Mouse (Mus musculus) olfactory bulb, adult 2 months (tissue): ENCODE results near the gene Ap2a1.

ENCODE experiments used
- CTCF ChIP-seq: fragments of 200-500 bp; IDR thresholded peaks from 2 replicates; pipeline ENCODE4 v1.5.1; 2012; ENCODE audit warnings: low read depth, mild to moderate bottlenecking, low read length, moderate library complexity; ENCODE audit not compliant: insufficient read depth
- POLR2A ChIP-seq: fragments of 200-500 bp; IDR thresholded peaks from 2 replicates; pipeline ENCODE4 v1.6.1; 2012; ENCODE audit warnings: mild to moderate bottlenecking, low read depth, low read length, moderate library complexity; ENCODE audit not compliant: insufficient read depth

- TF ChIP-seq POLR2A (no peak), CTCF (no peak)
Observed at GRCm38 (mm10) chr7:44895206-44895592, 34.1 kb downstream of the Ap2a1 start.
